ENCODE assay signal across 8 mouse cellular contexts in genomic region chr17:35424624-35425416, GRCm38 (mm10). TPM values are rescaled to one million over a fixed set of nuclear protein-coding genes. Genes with fewer than 3 reads are reported as not detected.
DNase-seq lines count a peak whose midpoint lies in the region; ATAC-seq lines count a peak whose summit lies in the region.
"Not testable (repeated sequence)": the region's sequence is repeated elsewhere in the genome, so short reads cannot be mapped to it uniquely, and the experiment has no call there.
"Had no signal": no experiment of that assay in that cellular context is flagged by ENCODE, and none has a peak within 500 bp of the region (broad histone marks: within the 10 kb centered on the region; RNA-seq: fewer than 3 reads in every experiment).

Gene H2-Q6, plus strand, starts transcription at chr17:35424850.

- not testable (repeated sequence) for H3K27ac ChIP-seq in embryonic facial prominence, embryonic 14.5 days (replicated peaks; ENCODE audit: low read depth, low read length); heart, embryonic 12.5 days (ENCODE audit: poor library complexity, severe bottlenecking); limb, embryonic 15.5 days
- H3K27ac ChIP-seq in midbrain, embryonic 10.5 days (replicated peaks), result peak within 1 kb of the TSS; percentile 43; the same call in 1 of the 2 replicates

- H3K4me3 ChIP-seq in embryonic facial prominence, embryonic 14.5 days (ENCODE audit: low read depth, low read length), result peak within 1 kb of the TSS; percentile 38
- peak within 1 kb of the TSS; percentile 36 for H3K4me3 ChIP-seq in heart, embryonic 12.5 days
- peak within 1 kb of the TSS; percentile 38 for H3K4me3 ChIP-seq in limb, embryonic 15.5 days
- peak within 1 kb of the TSS; percentile 51 for H3K4me3 ChIP-seq in midbrain, embryonic 10.5 days

- H3K9me3 ChIP-seq in embryonic facial prominence, embryonic 14.5 days (ENCODE audit: control insufficient read depth, low read length); heart, embryonic 12.5 days (replicated peaks); limb, embryonic 15.5 days; midbrain, embryonic 10.5 days (replicated peaks): not testable (repeated sequence)

- peak within 1 kb of the TSS; percentile 58 for H3K4me2 ChIP-seq in embryonic facial prominence, embryonic 14.5 days (ENCODE audit: low read depth, low read length)
- H3K4me2 ChIP-seq in heart, embryonic 12.5 days, result peak within 1 kb of the TSS; percentile 61
- peak within 1 kb of the TSS; percentile 64 for H3K4me2 ChIP-seq in limb, embryonic 15.5 days

- WGBS in embryonic facial prominence, embryonic 14.5 days, result 2% methylated on average over 45 of the region's 66 CpGs
- 3% methylated on average over 59 of the region's 66 CpGs for WGBS in heart, embryonic 12.5 days
- WGBS in limb, embryonic 15.5 days, result 2% methylated on average over 59 of the region's 66 CpGs
- 2% methylated on average over 54 of the region's 66 CpGs for WGBS in midbrain, embryonic 10.5 days

- H3K27me3 ChIP-seq in embryonic facial prominence, embryonic 14.5 days (replicated peaks; ENCODE audit: control insufficient read depth, insufficient read depth, low read length), result peaks cover 30% of the 10 kb centered on the region
- peaks cover 54% of the 10 kb centered on the region for H3K27me3 ChIP-seq in heart, embryonic 12.5 days (replicated peaks)
- peaks cover 27% of the 10 kb centered on the region for H3K27me3 ChIP-seq in limb, embryonic 15.5 days
- H3K27me3 ChIP-seq in midbrain, embryonic 10.5 days (ENCODE audit: low read depth, poor library complexity, severe bottlenecking), result peaks cover 50% of the 10 kb centered on the region

- ATAC-seq in embryonic facial prominence, embryonic 14.5 days (ENCODE audit: low read depth), result peak; percentile 75; the same call in 1 of the 2 replicates
- ATAC-seq in heart, embryonic 12.5 days (ENCODE audit: insufficient number of reproducible peaks, low FRiP score), result peak; percentile 36
- ATAC-seq in limb, embryonic 15.5 days (ENCODE audit: insufficient number of reproducible peaks, low FRiP score, low TSS enrichment, low read depth), result peak; percentile 53; the same call in 1 of the 2 replicates

- H3K9ac ChIP-seq in embryonic facial prominence, embryonic 14.5 days (ENCODE audit: low read depth, low read length), result peak within 1 kb of the TSS; percentile 30; the same call in 1 of the 2 replicates
- peak within 1 kb of the TSS; percentile 29; the same call in 1 of the 2 replicates for H3K9ac ChIP-seq in heart, embryonic 12.5 days
- 0 out of 2 replicates have a peak within 1 kb of the TSS, but pooled peaks have one; percentile 28 for H3K9ac ChIP-seq in limb, embryonic 15.5 days

- H3K36me3 ChIP-seq in embryonic facial prominence, embryonic 14.5 days (ENCODE audit: control insufficient read depth, insufficient read depth, low read length); heart, embryonic 12.5 days; limb, embryonic 15.5 days; midbrain, embryonic 10.5 days: not testable (repeated sequence)

- not testable (repeated sequence) for H3K4me1 ChIP-seq in embryonic facial prominence, embryonic 14.5 days (ENCODE audit: control insufficient read depth, insufficient read depth, low read length); heart, embryonic 12.5 days (replicated peaks); limb, embryonic 15.5 days
- peaks cover 12% of the 10 kb centered on the region for H3K4me1 ChIP-seq in midbrain, embryonic 10.5 days

- peak; percentile 54 to 68 for DNase-seq in adrenal gland, adult 18-20 months (ENCODE audit: low spot score in 2 of 2)
- peak; percentile 38 for DNase-seq in embryonic facial prominence, embryonic 14.5 days (ENCODE audit: low spot score)
- peak; percentile 76 for DNase-seq in kidney, adult 11 months
- DNase-seq in midbrain, embryonic 10.5 days (ENCODE audit: low spot score), result peak; percentile 69
- peak; percentile 50 for DNase-seq in skeletal muscle tissue, adult 2 months (ENCODE audit: low read depth, low spot score)

RNA-seq across cellular contexts. Expression of gene H2-Q6, which starts in this region (rescaled TPM):
- total RNA-seq in adrenal gland, adult 18-20 months (2021), result 10 to 100 TPM in 1 of 2 experiments, 1 to 10 TPM in 1; 5.0 to 33.9 TPM
- polyA plus RNA-seq in embryonic facial prominence, embryonic 14.5 days (2014; fragmentation: Nextera tagmentation; extraction: Ambion mirVana), result 0.14 and 0.29 TPM in 2 replicates
- 0.57 TPM in 1 of 2 replicates, not detected in the other for polyA plus RNA-seq in heart, embryonic 12.5 days (2016; fragmentation: Nextera tagmentation; extraction: Ambion mirVana)
- 0.35 and 0.46 TPM in 2 replicates for polyA plus RNA-seq in limb, embryonic 15.5 days (2015; fragmentation: Nextera tagmentation; extraction: Ambion mirVana)
- 1.5 and 1.9 TPM in 2 replicates for polyA plus RNA-seq in midbrain, embryonic 10.5 days (2016; fragmentation: Nextera tagmentation; extraction: Ambion mirVana)
- total RNA-seq: layer of hippocampus, postnatal 14 days had no signal

Comparison
In these comparisons a context has a peak if more than half of its experiments do, and no peak if none do; other contexts are left out.
1. Peak in DNase-seq, ATAC-seq, H3K4me3 ChIP-seq, H3K9ac ChIP-seq and H3K4me2 ChIP-seq in embryonic facial prominence, embryonic 14.5 days; RNA of the gene not detected or under 1 TPM.
2. Peak in ATAC-seq, H3K4me3 ChIP-seq, H3K9ac ChIP-seq and H3K4me2 ChIP-seq in heart, embryonic 12.5 days; RNA of the gene not detected or under 1 TPM.
3. Peak in ATAC-seq, H3K4me3 ChIP-seq, H3K9ac ChIP-seq and H3K4me2 ChIP-seq in limb, embryonic 15.5 days; RNA of the gene not detected or under 1 TPM.